Mouse (Mus musculus) embryo, embryonic 10.5 days (tissue): ENCODE measurements around the gene Rbbp8nl.
"Not testable (repeated sequence)": the region's sequence is repeated elsewhere in the genome, so short reads cannot be mapped to it uniquely, and the experiment has no call there.

Experiments
- DNase-seq: peaks from one replicate; pipeline ENCODE4 v3.0.0-alpha.2; 2015; ENCODE audit warnings: low spot score

Gene Rbbp8nl

GRCm38 (mm10) chr2:180288966-180289365 lies 713 bp downstream of the Rbbp8nl start:
- DNase-seq: peak; percentile 18

- DNase-seq: no peak
These were observed 10.4 kb downstream of the Rbbp8nl start for GRCm38 (mm10) chr2:180279321-180279720.

GRCm38 (mm10) chr2:180277773-180278320 lies 11.8 kb downstream of the Rbbp8nl start:
- DNase-seq: no peak

GRCm38 (mm10) chr2:180276851-180277259 lies 12.8 kb downstream of the Rbbp8nl start:
- no peak for DNase-seq

- DNase-seq: no peak
These were observed 13.3 kb downstream of the Rbbp8nl start for GRCm38 (mm10) chr2:180276385-180276784.

- peak; percentile 95 for DNase-seq
These were observed 13.8 kb downstream of the Rbbp8nl start for GRCm38 (mm10) chr2:180275836-180276235.

- DNase-seq: no peak
These were observed 15.2 kb downstream of the Rbbp8nl start for GRCm38 (mm10) chr2:180274523-180274922.

- peak; percentile 98 for DNase-seq
These were observed 16.1 kb downstream of the Rbbp8nl start, which contains the start of gene Cables2 for GRCm38 (mm10) chr2:180273394-180274244. Gene Cables2, minus strand, starts transcription at chr2:180273496.

GRCm38 (mm10) chr2:180272884-180273321 lies 16.8 kb downstream of the Rbbp8nl start:
- DNase-seq: peak; percentile 39

GRCm38 (mm10) chr2:180271804-180272395 lies 17.8 kb downstream of the Rbbp8nl start:
- no peak for DNase-seq

- DNase-seq: no peak
These were observed 19.0 kb downstream of the Rbbp8nl start for GRCm38 (mm10) chr2:180270537-180271255.

- no peak for DNase-seq
These were observed 20.4 kb downstream of the Rbbp8nl start for GRCm38 (mm10) chr2:180269329-180269728.

- no peak for DNase-seq
These were observed 21.7 kb downstream of the Rbbp8nl start for GRCm38 (mm10) chr2:180267955-180268354.

- DNase-seq: no peak
These were observed 26.8 kb downstream of the Rbbp8nl start for GRCm38 (mm10) chr2:180262891-180263290.

- no peak for DNase-seq
These were observed 27.2 kb downstream of the Rbbp8nl start for GRCm38 (mm10) chr2:180262441-180262840.

- no peak for DNase-seq
These were observed 27.8 kb downstream of the Rbbp8nl start for GRCm38 (mm10) chr2:180261901-180262300.

- no peak for DNase-seq
These were observed 28.8 kb downstream of the Rbbp8nl start for GRCm38 (mm10) chr2:180260610-180261480.

- not testable (repeated sequence) for DNase-seq
These were observed 29.7 kb downstream of the Rbbp8nl start for GRCm38 (mm10) chr2:180259826-180260609.

- DNase-seq: not testable (repeated sequence)
These were observed 30.7 kb downstream of the Rbbp8nl start for GRCm38 (mm10) chr2:180258951-180259484.
